Mouse (Mus musculus): ENCODE results near the gene Rsph3a.
A peak's percentile ranks its signal among the peaks of the same experiment; 100 is the strongest.

Gene Rsph3a

GRCm38 (mm10) chr17:7945117-7946052 is at the start of gene Rsph3a:
Gene Rsph3a, plus strand, starts transcription at chr17:7945614.
- peak; percentile 78 to 86 for DNase-seq (ENCODE audit: low spot score in 2 of 2)

- DNase-seq (ENCODE audit: low spot score in 2 of 2), result peak in 1 of 2 experiments; percentile 44
Measured at GRCm38 (mm10) chr17:7896047-7896635, 49.3 kb upstream of the Rsph3a start.

GRCm38 (mm10) chr17:7897120-7897519 is 48.3 kb upstream of the Rsph3a start:
- peak in 1 of 2 experiments; percentile 55 for DNase-seq (ENCODE audit: low spot score in 2 of 2)

GRCm38 (mm10) chr17:7897756-7898155 is 47.7 kb upstream of the Rsph3a start:
- peak in 1 of 2 experiments; percentile 50 for DNase-seq (ENCODE audit: low spot score in 2 of 2)

- no peak for DNase-seq (ENCODE audit: low spot score in 2 of 2)
Measured at GRCm38 (mm10) chr17:7899233-7899632, 46.2 kb upstream of the Rsph3a start.

GRCm38 (mm10) chr17:7899961-7900360 is 45.5 kb upstream of the Rsph3a start:
- DNase-seq (ENCODE audit: low spot score in 2 of 2), result no peak

GRCm38 (mm10) chr17:7901536-7901935 is 43.9 kb upstream of the Rsph3a start:
- no peak for DNase-seq (ENCODE audit: low spot score in 2 of 2)

- DNase-seq (ENCODE audit: low spot score in 2 of 2), result peak; percentile 62 to 84
Measured at GRCm38 (mm10) chr17:7902362-7902761, 43.1 kb upstream of the Rsph3a start.

GRCm38 (mm10) chr17:7904992-7905391 is 40.4 kb upstream of the Rsph3a start:
- no peak for DNase-seq (ENCODE audit: low spot score in 2 of 2)

GRCm38 (mm10) chr17:7905936-7906685 is 39.3 kb upstream of the Rsph3a start:
- no peak for DNase-seq (ENCODE audit: low spot score in 2 of 2)

- DNase-seq (ENCODE audit: low spot score in 2 of 2), result peak in 1 of 2 experiments; percentile 53
Measured at GRCm38 (mm10) chr17:7914596-7915227, 30.7 kb upstream of the Rsph3a start.

- peak in 1 of 2 experiments; percentile 59 for DNase-seq (ENCODE audit: low spot score in 2 of 2)
Measured at GRCm38 (mm10) chr17:7915791-7916190, 29.6 kb upstream of the Rsph3a start.

GRCm38 (mm10) chr17:7916782-7917574 is 28.4 kb upstream of the Rsph3a start:
- DNase-seq (ENCODE audit: low spot score in 2 of 2), result peak in 1 of 2 experiments; percentile 63

- DNase-seq (ENCODE audit: low spot score in 2 of 2), result no peak
Measured at GRCm38 (mm10) chr17:7918355-7918754, 27.1 kb upstream of the Rsph3a start.

- DNase-seq (ENCODE audit: low spot score in 2 of 2), result peak in 1 of 2 experiments; percentile 56
Measured at GRCm38 (mm10) chr17:7919209-7919608, 26.2 kb upstream of the Rsph3a start.

- DNase-seq (ENCODE audit: low spot score in 2 of 2), result peak in 1 of 2 experiments; percentile 54
Measured at GRCm38 (mm10) chr17:7922564-7922963, 22.9 kb upstream of the Rsph3a start.

GRCm38 (mm10) chr17:7924185-7924725 is 21.2 kb upstream of the Rsph3a start:
- DNase-seq (ENCODE audit: low spot score in 2 of 2), result peak in 1 of 2 experiments; percentile 44

- peak; percentile 47 to 56 for DNase-seq (ENCODE audit: low spot score in 2 of 2)
Measured at GRCm38 (mm10) chr17:7925413-7926160, 19.8 kb upstream of the Rsph3a start, which contains the start of gene Tagap. Gene Tagap, plus strand, starts transcription at chr17:7926000.
